Mouse (Mus musculus) cerebellum, postnatal 4 days (tissue): ENCODE measurements around the gene Gm26920.
"Not testable (repeated sequence)": the region's sequence is repeated elsewhere in the genome, so short reads cannot be mapped to it uniquely, and the experiment has no call there.

Experiments
- DNase-seq, 2 experiments: peaks; one replicate each; pipeline ENCODE4 v3.0.0; 2022; ENCODE audit warnings: low spot score in 2 of 2, mixed read lengths in 1 of 2

Gm26920 gene

DNA sequence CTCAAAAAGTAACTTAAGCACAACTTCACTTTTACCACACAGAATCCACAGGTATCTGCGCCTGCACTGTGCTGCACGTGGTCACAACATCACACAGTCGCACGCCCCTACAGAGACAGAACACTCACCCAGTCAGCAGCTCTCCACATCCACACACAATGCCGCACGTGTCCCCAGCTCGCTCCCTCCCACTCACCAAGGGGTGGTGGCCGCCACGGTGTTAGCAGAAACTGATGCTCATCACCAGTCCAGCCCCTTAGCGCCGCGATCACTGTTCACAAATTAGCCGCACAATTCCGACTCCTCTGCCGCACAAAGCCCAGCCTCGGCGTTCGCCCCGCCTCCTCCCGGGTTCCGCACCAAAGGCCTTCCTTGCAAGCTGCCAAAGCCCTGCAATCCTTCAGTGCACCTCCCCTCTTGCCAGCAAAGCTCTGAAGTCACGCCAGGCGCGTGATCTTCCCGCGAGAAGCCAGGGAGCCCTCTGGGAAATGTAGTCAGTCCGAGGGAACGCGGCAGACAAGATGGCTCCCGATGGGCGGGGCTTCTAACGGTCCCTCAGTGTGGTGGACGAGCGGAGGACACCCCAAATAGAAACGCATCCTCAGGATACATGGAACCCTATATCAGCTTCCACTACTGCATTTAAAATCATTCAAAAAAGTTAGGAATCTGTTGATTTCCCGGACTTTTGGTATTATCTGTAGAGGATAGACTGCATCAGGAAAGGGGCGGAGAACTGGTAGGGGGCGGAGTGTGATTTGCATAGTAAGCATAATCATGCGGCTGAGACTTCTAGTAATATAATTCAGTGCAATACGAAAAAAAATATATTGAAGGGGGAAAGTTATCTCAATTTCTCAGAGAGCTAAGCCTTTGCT lies at the start of gene Gm26920, which contains the start of gene Zfp566:
Gene Gm26920 (minus strand): TSS at position 319 of the 878 bp plus-strand sequence.
Gene Zfp566 (minus strand): TSS at position 436 of the 878 bp plus-strand sequence.
- peak; percentile 76 to 93 for DNase-seq

DNA sequence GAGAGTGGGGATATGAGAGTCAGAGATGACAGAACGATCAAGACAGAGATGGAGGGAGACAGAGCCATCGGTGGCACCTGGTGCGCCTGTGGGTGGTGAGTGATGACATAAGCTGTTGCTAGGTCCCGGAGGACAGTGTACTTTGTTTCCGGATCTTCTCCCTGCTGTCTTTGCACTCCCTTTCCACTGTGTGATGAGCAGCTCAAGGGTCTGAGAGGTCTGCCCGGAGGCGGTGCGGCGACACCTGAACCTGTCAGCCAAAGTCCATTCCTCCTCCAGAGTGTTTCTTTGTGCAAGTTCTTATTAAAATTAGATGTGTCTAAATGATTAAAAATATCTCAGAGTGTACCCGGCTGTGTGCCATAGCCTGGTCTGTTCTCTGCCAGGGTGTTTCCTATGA lies 46.6 kb upstream of the Gm26920 start:
- DNase-seq, result no peak

DNA sequence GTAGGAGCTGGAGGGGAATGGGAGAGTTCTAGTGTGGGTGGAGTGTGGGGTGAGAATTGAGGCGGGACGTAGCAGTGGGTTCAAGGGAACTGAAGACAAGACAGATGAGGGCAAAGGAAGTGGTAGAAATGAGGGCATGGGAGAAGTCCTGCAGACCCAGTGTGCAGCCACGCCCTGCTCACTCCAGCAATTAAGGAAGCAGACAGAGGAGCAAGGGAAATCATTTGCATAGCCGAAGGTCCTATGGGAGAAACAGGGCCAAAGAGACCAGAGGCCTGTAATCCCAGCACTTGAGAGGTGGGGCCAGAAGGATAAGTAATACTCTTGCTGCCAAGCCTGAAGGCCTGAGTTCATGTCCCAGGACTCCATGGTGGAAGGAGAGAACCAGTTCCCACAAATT lies 42.2 kb upstream of the Gm26920 start:
- no peak for DNase-seq

DNA sequence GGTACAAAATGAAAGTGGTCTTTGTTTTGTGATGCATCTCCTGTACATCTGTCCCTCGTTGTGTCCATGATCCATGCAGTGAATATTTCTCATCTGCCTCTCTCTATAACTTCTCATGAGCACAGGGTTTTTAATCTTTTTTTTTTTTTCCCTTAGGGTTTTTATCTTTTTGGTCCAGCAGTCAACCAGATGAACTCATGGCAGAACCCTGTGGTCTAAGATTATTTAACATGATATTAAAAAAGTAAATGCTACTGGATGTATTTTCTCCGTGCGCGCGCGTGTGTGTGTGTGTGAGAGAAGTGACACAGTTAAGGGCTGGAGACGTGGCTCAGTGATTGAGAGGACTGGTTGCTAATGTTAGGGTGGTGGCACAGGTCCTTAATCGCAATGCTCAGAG lies 39.7 kb upstream of the Gm26920 start:
- no peak for DNase-seq

DNA sequence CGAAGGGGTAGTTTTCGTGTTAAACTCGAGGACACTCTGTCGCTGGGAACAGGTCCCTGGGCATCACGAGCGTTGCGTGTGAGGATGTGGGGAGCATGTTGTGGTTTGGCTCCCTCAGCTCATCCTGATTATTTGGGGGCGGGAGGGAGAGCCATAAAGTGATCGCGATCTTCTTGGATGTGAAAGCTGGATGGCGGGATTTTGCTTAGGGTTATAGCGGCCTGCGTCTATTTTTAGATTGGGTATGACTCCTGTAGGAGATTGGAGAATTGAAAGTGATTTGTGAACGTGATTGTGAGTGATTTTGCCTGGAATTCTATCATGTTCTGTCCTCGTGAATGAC lies 31.9 kb upstream of the Gm26920 start:
- no peak for DNase-seq

DNA sequence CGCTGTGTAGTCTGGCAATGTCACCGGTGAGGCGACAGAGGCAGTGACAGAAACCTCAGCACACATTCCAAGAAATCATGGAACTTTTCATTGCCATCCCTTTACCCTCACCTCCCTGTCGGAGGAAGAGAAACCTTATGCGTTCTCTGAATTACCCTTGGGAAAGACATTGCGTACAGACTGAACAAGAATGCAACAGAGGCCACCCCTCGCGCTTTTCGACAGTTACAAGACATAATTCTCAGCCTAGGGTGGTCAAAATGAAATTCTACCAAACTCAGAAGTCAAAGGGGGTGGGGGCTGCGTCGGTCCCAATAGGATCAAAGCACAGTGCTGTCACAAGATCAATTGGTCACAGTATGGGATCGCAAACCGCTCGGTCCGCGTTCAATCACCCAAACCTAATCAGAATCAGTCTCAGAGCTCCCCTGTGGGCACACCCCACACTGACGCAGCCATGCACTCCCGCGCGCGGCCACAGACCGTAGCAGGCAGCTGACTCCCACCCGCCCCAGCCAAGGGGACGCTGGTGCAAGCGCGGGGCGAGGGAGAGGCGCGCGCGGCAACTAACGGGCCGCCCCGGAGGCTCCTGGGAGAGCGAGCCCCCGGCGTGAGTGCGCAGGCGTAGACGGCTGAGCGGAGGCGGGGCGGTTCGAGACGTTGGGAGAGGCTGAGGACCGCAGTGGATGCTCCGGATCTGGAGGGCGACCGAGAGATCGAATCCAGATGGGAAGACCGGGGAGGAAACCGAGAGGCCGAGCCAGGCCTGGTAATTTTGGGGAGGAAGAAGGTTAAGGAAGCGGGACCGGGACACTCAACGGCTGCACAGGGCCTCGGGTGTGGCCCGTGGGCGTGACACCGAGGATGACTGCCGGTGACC lies 31.3 kb upstream of the Gm26920 start, which contains the start of gene Zfp382:
Gene Zfp382 (plus strand): TSS at position 635 of the 880 bp plus-strand sequence.
- DNase-seq, result peak; percentile 71 to 87

DNA sequence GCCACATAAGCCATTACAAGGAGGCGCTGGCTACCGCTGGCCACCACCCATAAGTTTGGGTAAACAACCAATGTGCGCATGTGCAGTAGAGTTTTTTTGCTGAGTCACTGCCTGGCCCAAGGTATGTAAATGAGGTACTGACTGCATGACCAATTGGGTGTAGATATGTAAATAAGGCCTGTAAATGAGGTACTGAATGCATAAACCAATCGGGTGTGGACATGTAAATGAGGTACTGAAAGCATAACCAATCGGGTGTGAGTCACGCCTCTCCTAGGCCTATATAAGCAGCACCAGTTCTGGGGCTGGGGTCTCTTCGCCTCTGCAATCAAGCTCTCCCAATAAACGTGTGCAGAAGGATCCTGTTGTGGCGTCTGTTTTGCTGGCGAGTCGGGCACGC lies 27.7 kb upstream of the Gm26920 start:
- not testable (repeated sequence) for DNase-seq

DNA sequence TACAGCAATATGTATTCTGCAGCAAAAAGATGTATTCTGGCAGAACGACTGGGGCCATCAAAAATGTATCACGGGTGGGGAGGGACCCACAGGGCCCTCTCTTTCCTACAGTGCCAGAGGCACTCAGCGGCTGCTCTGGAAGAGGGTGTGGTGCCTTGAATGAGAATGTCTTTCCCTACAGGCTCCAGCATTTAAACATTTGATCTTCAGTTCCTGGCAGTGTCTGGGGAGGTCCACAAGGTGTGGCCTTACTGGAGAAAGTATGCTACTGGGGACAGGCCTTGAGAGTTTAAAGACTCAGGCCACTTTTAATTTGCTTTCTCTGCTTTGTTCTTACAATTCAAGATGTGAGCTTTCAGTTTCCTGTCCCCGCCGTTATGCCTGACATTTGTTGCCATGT lies 25.9 kb upstream of the Gm26920 start:
- DNase-seq, result no peak

DNA sequence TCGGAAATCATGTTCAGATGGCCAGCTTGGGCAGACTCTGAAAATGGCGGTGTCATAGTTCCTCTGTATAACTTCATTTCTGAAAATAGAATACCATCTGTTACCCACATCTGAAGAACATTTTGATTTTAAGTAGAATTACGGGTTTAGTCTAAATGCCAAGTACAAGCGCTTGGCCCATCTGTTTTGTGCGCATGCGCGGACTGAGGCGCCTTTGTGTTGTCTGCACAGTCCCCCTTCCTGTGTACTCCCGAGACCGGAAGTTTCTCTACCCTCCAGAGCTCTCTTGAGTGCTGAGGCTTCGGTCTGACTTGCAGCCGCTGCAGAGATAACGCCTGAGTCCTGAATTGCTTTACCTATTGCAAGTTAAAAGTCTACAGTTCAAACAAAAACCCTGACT lies 9.1 kb upstream of the Gm26920 start:
- no peak for DNase-seq

DNA sequence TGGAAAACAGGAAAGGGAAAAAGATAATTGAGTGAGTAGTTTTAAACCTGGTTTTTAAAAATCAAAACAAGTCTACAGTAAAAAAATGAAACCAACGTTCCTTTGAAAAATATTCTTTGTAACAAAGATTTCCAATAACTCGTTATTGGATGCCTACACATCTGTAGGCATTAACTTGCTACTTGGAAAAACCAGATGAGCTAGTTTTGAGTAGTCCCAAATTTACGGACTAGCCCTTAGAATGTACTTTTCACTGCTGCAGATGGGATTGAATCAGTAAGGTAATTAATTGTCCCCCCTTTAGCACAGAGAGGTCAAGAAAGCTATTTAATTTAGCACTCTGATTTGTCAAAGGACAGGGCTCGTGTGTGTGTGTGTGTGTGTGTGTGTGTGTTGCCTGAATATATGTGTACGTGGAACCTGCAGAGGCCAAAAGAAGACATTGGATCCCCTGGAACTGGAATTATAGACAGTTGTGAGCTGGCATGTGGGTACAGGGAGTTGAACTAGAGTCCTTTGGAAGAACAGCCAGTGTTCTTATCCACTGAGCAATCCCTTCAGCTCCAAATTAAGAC lies 5.4 kb upstream of the Gm26920 start:
- no peak for DNase-seq

DNA sequence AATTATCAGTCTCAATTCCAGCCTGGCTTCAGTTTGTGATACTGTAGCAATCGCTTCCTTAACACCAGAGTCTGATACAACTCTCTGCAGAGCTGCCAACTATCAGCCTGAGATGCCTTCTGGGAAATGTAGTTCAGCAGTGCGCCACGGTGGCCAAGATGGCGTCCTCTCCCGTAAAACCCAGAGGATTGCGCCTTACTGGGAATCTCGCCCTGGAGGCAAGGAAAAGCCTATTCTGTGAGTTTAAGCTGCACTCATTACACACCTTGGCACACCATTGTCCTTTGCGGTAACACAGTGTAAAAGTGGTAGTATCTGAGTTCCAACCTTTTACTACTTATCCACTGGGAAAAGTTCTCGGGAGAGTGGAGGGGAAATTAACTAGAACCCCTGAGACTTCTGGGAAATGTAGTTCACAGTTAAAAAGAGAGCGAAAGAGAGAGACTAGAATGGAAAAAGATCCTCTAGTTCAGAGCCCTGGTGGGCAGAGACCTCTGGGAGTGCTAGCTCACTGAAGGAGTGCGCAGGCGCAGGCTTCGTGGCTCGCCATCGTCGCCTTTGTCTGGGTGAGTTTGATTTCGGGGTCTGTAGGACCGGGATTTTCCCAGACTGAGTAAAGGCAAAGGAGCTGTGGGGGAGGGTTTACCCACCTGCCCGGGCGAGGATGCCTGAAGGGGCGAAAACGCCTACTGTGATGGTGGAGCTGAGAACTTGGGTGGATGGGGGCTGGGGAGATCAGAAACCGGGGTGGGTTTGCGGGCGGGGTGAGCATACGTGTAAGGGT lies 4.6 kb upstream of the Gm26920 start, which contains the start of gene Zfp260:
Gene Zfp260 (plus strand): TSS at position 132 of the 784 bp plus-strand sequence.
- peak; percentile 82 to 90 for DNase-seq

DNA sequence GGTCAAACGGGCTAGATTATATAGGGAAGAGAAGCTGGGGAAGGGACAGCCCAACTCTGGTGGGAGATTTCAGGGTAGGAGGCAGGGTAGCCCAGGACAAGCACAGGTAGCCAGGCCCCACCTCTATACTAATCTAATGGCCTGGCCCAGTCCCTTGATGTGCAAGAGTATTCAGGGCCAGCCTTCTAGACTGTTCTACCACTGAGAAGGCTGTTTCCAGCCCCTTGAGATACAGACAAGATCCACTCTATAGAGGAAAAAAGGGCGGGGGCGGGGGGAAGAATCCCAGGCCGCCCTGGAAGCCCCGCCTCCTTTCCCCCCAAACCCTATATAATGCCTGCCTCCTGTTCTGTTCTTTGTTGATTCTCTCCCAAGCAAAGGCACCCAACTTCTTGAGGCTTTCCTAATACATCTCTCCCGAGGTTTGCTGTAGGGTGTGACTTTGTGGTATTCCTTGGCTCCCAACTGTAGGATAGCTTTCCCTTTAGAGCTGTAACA lies 3.8 kb upstream of the Gm26920 start:
- no peak for DNase-seq

DNA sequence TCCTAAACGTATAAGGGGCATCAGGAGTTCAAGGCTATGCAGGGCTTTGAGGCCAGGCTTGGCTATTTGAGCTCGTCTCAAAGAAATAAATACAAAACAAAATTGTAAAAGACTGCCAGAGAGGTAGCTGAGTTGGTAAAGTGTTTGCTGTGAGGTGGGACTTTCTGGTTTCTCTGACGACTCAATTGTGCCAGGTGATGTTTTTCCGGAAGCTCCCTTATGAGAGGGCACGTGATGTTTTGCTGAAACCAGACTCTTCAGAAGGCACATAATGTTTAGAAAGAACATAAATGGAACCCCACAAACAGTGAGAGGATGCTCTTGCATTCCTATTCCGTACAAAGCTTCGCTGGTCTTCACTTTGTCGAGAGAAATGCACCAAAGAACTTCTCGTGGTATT lies 2.5 kb upstream of the Gm26920 start:
- no peak for DNase-seq

DNA sequence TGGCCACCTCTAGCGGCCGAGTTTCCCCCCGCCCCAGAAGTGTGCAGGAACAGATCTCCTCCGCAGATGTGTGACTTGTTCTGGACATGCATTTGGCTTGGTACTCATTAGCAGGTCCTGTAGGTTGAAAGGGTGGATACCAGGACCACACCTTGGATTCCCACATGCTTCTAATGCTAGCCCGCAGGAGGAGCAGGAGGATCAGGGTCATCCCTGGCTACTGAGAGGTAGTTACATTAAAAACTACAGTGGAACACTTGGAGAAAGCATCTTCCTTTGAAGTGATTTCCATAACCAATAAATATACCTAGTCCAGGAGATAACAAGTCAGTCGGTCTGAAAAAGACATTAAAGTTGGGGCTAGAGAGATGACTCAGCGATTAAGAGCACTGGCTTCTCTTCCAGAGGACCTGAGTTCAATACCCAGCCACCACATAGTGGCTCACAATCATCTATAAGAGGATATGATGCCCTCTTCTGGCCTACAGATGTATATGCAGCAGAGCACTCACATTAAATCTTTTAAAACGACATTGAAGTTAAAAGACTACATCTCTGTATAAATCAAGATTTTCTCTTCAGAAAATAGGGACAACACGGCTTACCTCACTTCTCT lies 868 bp upstream of the Gm26920 start:
- DNase-seq, result no peak

DNA sequence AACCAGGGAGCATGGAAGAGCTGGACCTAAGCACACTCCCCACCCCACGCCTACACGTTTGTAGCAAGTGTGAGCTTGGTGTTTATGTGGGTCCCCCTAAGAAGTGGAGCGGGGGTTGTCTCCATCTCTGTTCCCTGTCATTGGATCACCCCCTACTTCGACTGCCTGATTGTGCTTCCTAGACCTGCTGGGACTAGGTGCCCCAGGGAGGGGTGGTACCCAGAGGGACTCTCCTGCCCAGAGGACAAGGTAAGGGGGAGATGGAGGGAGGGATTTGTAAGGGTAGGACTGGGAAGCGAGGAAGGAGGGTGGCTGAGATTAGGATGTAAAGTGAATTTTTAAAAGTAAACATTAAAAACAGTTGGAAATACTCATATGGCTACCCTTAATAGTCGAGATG lies 805 bp downstream of the Gm26920 start:
- DNase-seq, result no peak

DNA sequence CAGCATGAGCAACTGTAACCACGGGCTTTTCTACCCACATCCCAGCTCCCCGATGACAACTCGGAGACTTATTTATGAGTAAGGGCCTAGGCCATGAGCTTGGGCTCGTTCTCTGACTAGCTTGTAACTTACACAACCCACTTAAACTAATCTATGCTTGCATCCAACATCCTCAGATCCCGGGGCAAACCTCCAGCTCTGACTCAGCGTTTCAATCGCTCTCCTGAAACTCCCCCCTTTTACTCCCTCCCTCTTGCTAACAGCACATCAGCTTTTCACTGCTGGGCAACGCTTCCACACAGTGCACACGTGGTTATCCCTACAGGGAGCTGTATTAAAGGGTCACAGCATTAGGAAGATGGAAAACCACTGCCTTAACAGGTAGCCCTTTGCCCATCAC lies 3.7 kb downstream of the Gm26920 start:
- no peak for DNase-seq

DNA sequence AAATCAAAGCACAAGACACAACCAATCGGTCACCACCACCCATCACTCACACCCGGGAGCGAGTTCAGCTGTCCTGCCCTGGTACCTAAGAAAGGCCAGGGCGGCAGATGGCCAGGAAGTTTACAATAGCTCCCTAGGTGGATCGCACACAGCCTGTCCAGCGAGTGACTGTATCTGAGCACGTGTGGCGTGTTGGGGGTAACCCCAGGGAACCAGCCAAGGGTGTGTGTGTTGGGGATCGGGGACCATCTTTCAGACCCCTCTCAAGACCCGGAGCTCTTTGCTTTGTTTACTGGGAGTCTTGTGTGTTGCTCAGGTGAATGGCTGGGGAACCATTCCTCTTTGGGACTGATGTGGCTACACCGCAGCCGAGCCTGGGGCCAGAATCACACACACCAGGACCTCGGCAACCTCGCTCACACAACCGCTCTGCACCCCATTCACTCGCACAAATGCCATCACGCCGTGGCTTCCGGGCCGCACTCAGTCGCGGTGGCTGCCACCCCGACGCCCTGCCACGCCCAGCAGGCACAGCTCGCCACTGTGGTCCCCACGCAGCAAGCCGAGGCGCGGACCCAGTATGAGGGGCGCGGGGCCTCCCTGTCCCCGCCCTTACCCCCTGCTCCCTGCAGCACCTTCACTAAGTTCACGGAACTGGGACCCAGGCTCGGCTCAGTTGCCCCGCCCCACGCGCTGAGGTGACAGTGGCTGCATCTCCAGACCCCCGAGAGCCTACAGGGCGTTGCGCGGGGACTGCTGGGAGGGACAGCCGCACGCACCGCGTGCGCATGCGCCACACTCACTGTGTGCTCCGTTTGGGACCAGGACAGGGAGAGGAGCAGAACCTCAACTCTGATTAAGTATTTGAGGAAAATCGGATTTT lies 17.8 kb downstream of the Gm26920 start, which contains the start of gene Zfp82:
Gene Zfp82 (minus strand): TSS at position 755 of the 883 bp plus-strand sequence.
- DNase-seq, result peak; percentile 67 to 77

DNA sequence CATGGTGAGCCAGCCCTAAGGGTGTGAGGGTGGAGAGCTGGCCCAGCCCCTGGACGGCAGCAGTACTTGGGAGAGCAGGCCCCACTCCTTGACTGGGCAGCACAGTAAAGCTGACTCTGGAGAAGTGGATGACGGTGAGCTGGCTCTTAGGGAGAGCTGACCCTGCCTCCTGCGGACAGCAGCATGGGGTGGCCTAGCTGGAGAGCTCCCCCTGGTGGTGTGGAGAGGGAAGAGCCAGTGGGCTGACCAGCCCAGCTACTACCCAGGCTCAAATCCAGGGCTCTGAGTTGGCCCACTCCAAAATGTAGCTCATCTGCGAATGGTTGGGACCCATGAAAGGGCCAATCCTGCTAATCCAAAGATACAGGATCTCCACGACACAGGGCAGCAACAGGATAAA lies 25.6 kb downstream of the Gm26920 start:
- DNase-seq, result no peak

DNA sequence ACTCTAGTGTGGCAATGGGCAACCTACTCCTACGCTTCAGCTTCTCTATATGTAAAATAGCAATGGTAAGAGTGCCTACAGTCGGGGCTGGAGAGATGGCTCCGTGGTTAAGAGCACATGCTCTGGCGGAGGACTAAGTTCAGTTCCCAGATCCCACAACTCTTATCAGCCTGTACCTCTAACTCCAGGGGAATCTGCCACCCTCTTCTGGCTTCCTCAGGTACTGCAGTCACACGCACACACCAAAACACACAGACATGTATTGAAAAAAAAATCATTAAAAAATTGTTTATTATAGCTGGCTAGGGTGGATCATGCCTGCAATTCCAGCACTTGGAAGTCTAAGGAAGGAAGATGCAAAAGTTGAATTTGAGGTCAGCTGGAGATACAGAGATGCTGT lies 27.7 kb downstream of the Gm26920 start:
- DNase-seq, result peak in 1 of 2 experiments; percentile 30

DNA sequence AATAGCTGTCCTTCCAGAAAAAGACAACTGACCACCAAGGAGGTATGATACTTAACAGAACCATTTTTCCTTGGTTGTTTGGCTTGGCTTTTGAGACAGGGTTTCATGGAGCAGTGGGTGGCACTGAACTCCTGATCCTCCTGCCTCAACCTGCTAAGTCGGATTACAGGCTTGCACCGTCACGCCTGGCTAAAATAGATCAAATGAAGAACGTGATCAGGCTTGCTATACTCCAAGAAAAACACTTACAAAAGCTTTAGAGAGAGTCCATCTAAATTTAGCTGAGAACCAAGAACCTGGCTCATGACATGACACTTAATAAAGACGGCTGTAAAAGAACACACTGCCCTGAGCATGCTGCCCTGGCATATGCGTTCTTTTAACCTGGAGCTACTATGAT lies 29.9 kb downstream of the Gm26920 start:
- no peak for DNase-seq
